Mouse (Mus musculus) limb, embryonic 10.5 days (tissue): ENCODE measurements around the gene Cd44. TPM values are rescaled to one million over a fixed set of nuclear protein-coding genes. Genes with fewer than 3 reads are reported as not detected.

ENCODE experiments used
- DNase-seq: peaks from one replicate; pipeline ENCODE4 v3.0.0-alpha.2; 2017; ENCODE audit warnings: low spot score
- H3K27ac ChIP-seq: fragments of 300-500 bp; sonication (generic); 2 replicates; pipeline ENCODE4 v1.5.1; 2016; ENCODE audit warnings: mild to moderate bottlenecking
- H3K27me3 ChIP-seq: fragments of 300-500 bp; sonication (generic); 2 replicates; pipeline ENCODE4 v1.6.1; 2016; ENCODE audit warnings: low read depth, mild to moderate bottlenecking; ENCODE audit not compliant: poor library complexity, severe bottlenecking
- H3K36me3 ChIP-seq: fragments of 300-500 bp; sonication (generic); 2 replicates; pipeline ENCODE4 v1.6.1; 2016; ENCODE audit warnings: mild to moderate bottlenecking, moderate library complexity
- H3K4me1 ChIP-seq: fragments of 300-500 bp; sonication (generic); 2 replicates; pipeline ENCODE4 v1.6.1; 2016
- H3K4me3 ChIP-seq: fragments of 300-500 bp; sonication (generic); 2 replicates; pipeline ENCODE4 v1.5.1; 2016; ENCODE audit warnings: mild to moderate bottlenecking, moderate library complexity
- H3K9me3 ChIP-seq: fragments of 300-500 bp; sonication (generic); replicated peaks from 2 replicates; pipeline ENCODE4 v1.6.1; 2016; ENCODE audit warnings: mild to moderate bottlenecking
- WGBS: fragments of 180-500 bp; shearing (Covaris S2); methylation state at CpG from one replicate; pipeline ENCODE4 v1.1.7; 2016; 5-methylcytosine and 5-hydroxymethylcytosine counted together
- polyA plus RNA-seq: library from polyadenylated mRNA; unstranded; fragments of >200 nt; fragmentation: Nextera tagmentation; extraction: Ambion mirVana; gene quantifications from 2 replicates; pipeline ENCODE4 v1.2.1, GENCODE M21; 2016

Gene Cd44
- polyA plus RNA-seq, 1 experiment from 2014 or later = 3.4 TPM

GRCm38 (mm10) chr2:102933787-102934186 lies 32.3 kb upstream of the Cd44 start:
- no peak for DNase-seq
- H3K27ac ChIP-seq = no peak overlapping the region
- H3K4me1 ChIP-seq = 0 out of 2 replicates have a peak, but pooled peaks cover 3% of the 10 kb centered on the region
- H3K4me3 ChIP-seq = no peak overlapping the region
- H3K9me3 ChIP-seq = no peaks in the 10 kb centered on the region
- H3K27me3 ChIP-seq = no peaks in the 10 kb centered on the region
- H3K36me3 ChIP-seq = no peaks in the 10 kb centered on the region

GRCm38 (mm10) chr2:102933142-102933541 lies 31.7 kb upstream of the Cd44 start:
- WGBS = 93% methylated on average over 4 of the region's 4 CpGs
- Histone ChIP-seq H3K9me3 (no peaks in the 10 kb centered on the region), H3K27ac (no peak overlapping the region), H3K27me3 (no peaks in the 10 kb centered on the region), H3K4me1 (0 out of 2 replicates have a peak, but pooled peaks cover 3% of the 10 kb centered on the region), H3K4me3 (no peak overlapping the region), H3K36me3 (no peaks in the 10 kb centered on the region)
- no peak for DNase-seq

- no peaks in the 10 kb centered on the region for H3K27me3 ChIP-seq
- H3K9me3 ChIP-seq = no peaks in the 10 kb centered on the region
- DNase-seq = no peak
- H3K36me3 ChIP-seq = no peaks in the 10 kb centered on the region
- 27% methylated on average over 1 of the region's 1 CpGs for WGBS
- 0 out of 2 replicates have a peak, but pooled peaks cover 3% of the 10 kb centered on the region for H3K4me1 ChIP-seq
- no peak overlapping the region for H3K27ac ChIP-seq
- H3K4me3 ChIP-seq = no peak overlapping the region
These were observed 31.2 kb upstream of the Cd44 start for GRCm38 (mm10) chr2:102932667-102933066.

- no peak for DNase-seq
- Histone ChIP-seq H3K9me3 (no peaks in the 10 kb centered on the region), H3K27ac (no peak overlapping the region), H3K36me3 (no peaks in the 10 kb centered on the region), H3K4me3 (no peak overlapping the region), H3K27me3 (no peaks in the 10 kb centered on the region), H3K4me1 (no peaks in the 10 kb centered on the region)
These were observed 26.7 kb upstream of the Cd44 start for GRCm38 (mm10) chr2:102928211-102928610.

GRCm38 (mm10) chr2:102924480-102924879 lies 23.0 kb upstream of the Cd44 start:
- no peak for DNase-seq
- no peaks in the 10 kb centered on the region for H3K9me3 ChIP-seq
- no peak overlapping the region for H3K27ac ChIP-seq
- no peaks in the 10 kb centered on the region for H3K36me3 ChIP-seq
- no peaks in the 10 kb centered on the region for H3K4me1 ChIP-seq
- 94% methylated on average over 1 of the region's 1 CpGs for WGBS
- H3K4me3 ChIP-seq = no peak overlapping the region
- no peaks in the 10 kb centered on the region for H3K27me3 ChIP-seq

GRCm38 (mm10) chr2:102923682-102924081 lies 22.2 kb upstream of the Cd44 start:
- Histone ChIP-seq H3K4me3 (no peak overlapping the region), H3K27ac (no peak overlapping the region), H3K36me3 (no peaks in the 10 kb centered on the region), H3K4me1 (no peaks in the 10 kb centered on the region), H3K9me3 (no peaks in the 10 kb centered on the region), H3K27me3 (no peaks in the 10 kb centered on the region)
- DNase-seq = no peak
- WGBS = 78% methylated on average over 3 of the region's 3 CpGs

GRCm38 (mm10) chr2:102922066-102922465 lies 20.6 kb upstream of the Cd44 start:
- WGBS = 89% methylated on average over 3 of the region's 3 CpGs
- H3K4me1 ChIP-seq = no peaks in the 10 kb centered on the region
- H3K36me3 ChIP-seq = no peaks in the 10 kb centered on the region

GRCm38 (mm10) chr2:102918301-102918700 lies 16.8 kb upstream of the Cd44 start:
- Histone ChIP-seq H3K4me1 (no peaks in the 10 kb centered on the region), H3K4me3 (no peak overlapping the region), H3K9me3 (no peaks in the 10 kb centered on the region), H3K27me3 (no peaks in the 10 kb centered on the region), H3K36me3 (no peaks in the 10 kb centered on the region), H3K27ac (no peak overlapping the region)
- DNase-seq = no peak
- WGBS = 83% methylated on average over 1 of the region's 1 CpGs

More at GRCm38 (mm10) chr2:102922066-102922465, 20.6 kb upstream of the Cd44 start:
- DNase-seq = no peak
- H3K27me3 ChIP-seq = no peaks in the 10 kb centered on the region
- no peaks in the 10 kb centered on the region for H3K9me3 ChIP-seq
- no peak overlapping the region for H3K4me3 ChIP-seq
- H3K27ac ChIP-seq = no peak overlapping the region

- Histone ChIP-seq H3K4me1 (no peaks in the 10 kb centered on the region), H3K27me3 (no peaks in the 10 kb centered on the region), H3K27ac (no peak overlapping the region), H3K36me3 (no peaks in the 10 kb centered on the region), H3K4me3 (no peak overlapping the region), H3K9me3 (no peaks in the 10 kb centered on the region)
- WGBS = 72% methylated on average over 3 of the region's 3 CpGs
- no peak for DNase-seq
These were observed 15.1 kb upstream of the Cd44 start for GRCm38 (mm10) chr2:102916596-102916995.

GRCm38 (mm10) chr2:102914675-102915074 lies 13.2 kb upstream of the Cd44 start:
- Histone ChIP-seq H3K36me3 (no peaks in the 10 kb centered on the region), H3K27me3 (no peaks in the 10 kb centered on the region), H3K27ac (no peak overlapping the region), H3K9me3 (no peaks in the 10 kb centered on the region), H3K4me1 (no peaks in the 10 kb centered on the region), H3K4me3 (no peak overlapping the region)
- no peak for DNase-seq
- WGBS = 83% methylated on average over 5 of the region's 5 CpGs

- Histone ChIP-seq H3K4me1 (no peaks in the 10 kb centered on the region), H3K36me3 (no peaks in the 10 kb centered on the region), H3K27me3 (no peaks in the 10 kb centered on the region), H3K27ac (no peak overlapping the region), H3K4me3 (no peak overlapping the region), H3K9me3 (no peaks in the 10 kb centered on the region)
- WGBS = 79% methylated on average over 11 of the region's 11 CpGs
- no peak for DNase-seq
These were observed 12.5 kb upstream of the Cd44 start for GRCm38 (mm10) chr2:102913833-102914545.

GRCm38 (mm10) chr2:102912951-102913350 lies 11.5 kb upstream of the Cd44 start:
- H3K4me3 ChIP-seq = no peak overlapping the region
- no peak for DNase-seq
- 70% methylated on average over 2 of the region's 2 CpGs for WGBS
- no peak overlapping the region for H3K27ac ChIP-seq
- no peaks in the 10 kb centered on the region for H3K4me1 ChIP-seq
- no peaks in the 10 kb centered on the region for H3K9me3 ChIP-seq
- H3K36me3 ChIP-seq = no peaks in the 10 kb centered on the region
- H3K27me3 ChIP-seq = no peaks in the 10 kb centered on the region

GRCm38 (mm10) chr2:102912469-102912868 lies 11.0 kb upstream of the Cd44 start:
- DNase-seq = no peak

GRCm38 (mm10) chr2:102909403-102909802 lies 7.9 kb upstream of the Cd44 start:
- no peaks in the 10 kb centered on the region for H3K4me1 ChIP-seq
- H3K4me3 ChIP-seq = no peak overlapping the region
- H3K27ac ChIP-seq = no peak overlapping the region
- no peaks in the 10 kb centered on the region for H3K9me3 ChIP-seq
- H3K36me3 ChIP-seq = no peaks in the 10 kb centered on the region
- DNase-seq = no peak
- 91% methylated on average over 1 of the region's 1 CpGs for WGBS
- no peaks in the 10 kb centered on the region for H3K27me3 ChIP-seq

More at GRCm38 (mm10) chr2:102912469-102912868, 11.0 kb upstream of the Cd44 start:
- no peaks in the 10 kb centered on the region for H3K36me3 ChIP-seq
- WGBS = 62% methylated on average over 3 of the region's 3 CpGs
- no peaks in the 10 kb centered on the region for H3K27me3 ChIP-seq
- no peaks in the 10 kb centered on the region for H3K4me1 ChIP-seq
- H3K4me3 ChIP-seq = no peak overlapping the region
- H3K27ac ChIP-seq = no peak overlapping the region
- no peaks in the 10 kb centered on the region for H3K9me3 ChIP-seq
